Mouse (Mus musculus): Measurements from ENCODE around the gene Olfr45. TPM values are rescaled to one million over a fixed set of nuclear protein-coding genes. Genes with fewer than 3 reads are reported as not detected.

The Olfr45 gene
- polyA plus RNA-seq, 1 experiment from 2014 or later = not detected

DNA sequence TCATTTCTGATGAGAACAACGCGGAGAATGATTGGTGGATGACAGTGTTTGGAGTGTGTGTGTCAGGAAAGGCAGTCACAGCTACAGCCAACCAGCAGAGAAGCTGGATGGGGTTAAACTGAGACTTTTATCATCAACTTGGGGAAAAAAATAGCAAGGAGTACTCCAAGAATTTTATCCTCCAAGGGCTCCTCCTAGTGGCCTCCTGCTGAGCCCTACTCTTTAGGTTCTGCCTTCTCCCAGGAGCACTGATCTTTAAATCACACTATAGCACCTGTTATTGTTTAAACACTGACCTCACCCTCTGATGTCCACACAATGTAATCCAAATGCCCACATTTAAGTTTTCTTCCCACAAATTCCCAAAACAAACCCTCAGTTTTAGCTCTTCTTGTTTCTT is 51.4 kb downstream of the Olfr45 start:
- Histone ChIP-seq H3K36me3 (no peaks in the 10 kb centered on the region), H3K9ac (no peak overlapping the region), H3K27me3 (no peaks in the 10 kb centered on the region), H3K27ac (replicated peaks) (no peak overlapping the region), H3K4me3 (no peak overlapping the region), H3K4me2 (no peak overlapping the region), H3K4me1 (replicated peaks) (no peaks in the 10 kb centered on the region), H3K9me3 (no peaks in the 10 kb centered on the region)
- 76% methylated on average over 2 of the region's 2 CpGs for WGBS
- ATAC-seq (ENCODE audit: low read depth) = no peak

Other genes with a start within 250 kb of the Olfr45 start
- not detected in 2 replicates for gene Olfr533, start 218.6 kb upstream of the Olfr45 start, polyA plus RNA-seq (2015; fragmentation: Nextera tagmentation; extraction: Ambion mirVana)
- gene Olfr535, start 197.7 kb upstream of the Olfr45 start, polyA plus RNA-seq (2015; fragmentation: Nextera tagmentation; extraction: Ambion mirVana) = not detected in 2 replicates
- not detected in 2 replicates for gene Olfr536, start 174.6 kb upstream of the Olfr45 start, polyA plus RNA-seq (2015; fragmentation: Nextera tagmentation; extraction: Ambion mirVana)
- gene Olfr538, start 114.1 kb upstream of the Olfr45 start, polyA plus RNA-seq (2015; fragmentation: Nextera tagmentation; extraction: Ambion mirVana) = not detected in 2 replicates
- not detected in 2 replicates for gene Olfr46, start 80.7 kb upstream of the Olfr45 start, polyA plus RNA-seq (2015; fragmentation: Nextera tagmentation; extraction: Ambion mirVana)
- not detected in 2 replicates for gene Olfr61, start 53.0 kb upstream of the Olfr45 start, polyA plus RNA-seq (2015; fragmentation: Nextera tagmentation; extraction: Ambion mirVana)
- not detected in 2 replicates for gene Olfr53, start 35.5 kb upstream of the Olfr45 start, polyA plus RNA-seq (2015; fragmentation: Nextera tagmentation; extraction: Ambion mirVana)
- gene Olfr539, start 22.0 kb upstream of the Olfr45 start, polyA plus RNA-seq (2015; fragmentation: Nextera tagmentation; extraction: Ambion mirVana) = 0.07 TPM in 1 of 2 replicates, not detected in the other
- gene Olfr541, start 15.3 kb downstream of the Olfr45 start, polyA plus RNA-seq (2015; fragmentation: Nextera tagmentation; extraction: Ambion mirVana) = not detected in 2 replicates
- not detected in 2 replicates for gene Cyp2e1, start 81.8 kb downstream of the Olfr45 start, polyA plus RNA-seq (2015; fragmentation: Nextera tagmentation; extraction: Ambion mirVana)
- gene Syce1, start 105.9 kb downstream of the Olfr45 start, polyA plus RNA-seq (2015; fragmentation: Nextera tagmentation; extraction: Ambion mirVana) = 0.13 and 0.41 TPM in 2 replicates
- 21.5 and 24.8 TPM in 2 replicates for gene Zfp941, start 140.2 kb downstream of the Olfr45 start, polyA plus RNA-seq (2015; fragmentation: Nextera tagmentation; extraction: Ambion mirVana)
- gene Urah, start 153.1 kb downstream of the Olfr45 start, polyA plus RNA-seq (2015; fragmentation: Nextera tagmentation; extraction: Ambion mirVana) = not detected in 2 replicates
- not detected in 2 replicates for gene Scgb1c1, start 163.6 kb downstream of the Olfr45 start, polyA plus RNA-seq (2015; fragmentation: Nextera tagmentation; extraction: Ambion mirVana)
- not detected in 2 replicates for gene Odf3, start 165.9 kb downstream of the Olfr45 start, polyA plus RNA-seq (2015; fragmentation: Nextera tagmentation; extraction: Ambion mirVana)
- 1.4 TPM in 1 of 2 replicates, not detected in the other for gene Gm45785, start 174.4 kb downstream of the Olfr45 start, polyA plus RNA-seq (2015; fragmentation: Nextera tagmentation; extraction: Ambion mirVana)
- gene Ric8a, start 175.0 kb downstream of the Olfr45 start, polyA plus RNA-seq (2015; fragmentation: Nextera tagmentation; extraction: Ambion mirVana) = 99.1 and 107 TPM in 2 replicates
- 42.4 and 48.1 TPM in 2 replicates for gene Bet1l, start 175.6 kb downstream of the Olfr45 start, polyA plus RNA-seq (2015; fragmentation: Nextera tagmentation; extraction: Ambion mirVana)
- 258 and 283 TPM in 2 replicates for gene Psmd13, start 200.0 kb downstream of the Olfr45 start, polyA plus RNA-seq (2015; fragmentation: Nextera tagmentation; extraction: Ambion mirVana)
- 42.3 and 46.8 TPM in 2 replicates for gene Sirt3, start 200.4 kb downstream of the Olfr45 start, polyA plus RNA-seq (2015; fragmentation: Nextera tagmentation; extraction: Ambion mirVana)
- 0.91 TPM in 1 of 2 replicates, not detected in the other for gene Cox8b, start 218.5 kb downstream of the Olfr45 start, polyA plus RNA-seq (2015; fragmentation: Nextera tagmentation; extraction: Ambion mirVana)
- 0.10 and 0.18 TPM in 2 replicates for gene Nlrp6, start 239.0 kb downstream of the Olfr45 start, polyA plus RNA-seq (2015; fragmentation: Nextera tagmentation; extraction: Ambion mirVana)